Mouse (Mus musculus): ENCODE measurements around the gene Gipc2.
"Not testable (repeated sequence)": the region's sequence is repeated elsewhere in the genome, so short reads cannot be mapped to it uniquely, and the experiment has no call there.

Gipc2 gene

DNA sequence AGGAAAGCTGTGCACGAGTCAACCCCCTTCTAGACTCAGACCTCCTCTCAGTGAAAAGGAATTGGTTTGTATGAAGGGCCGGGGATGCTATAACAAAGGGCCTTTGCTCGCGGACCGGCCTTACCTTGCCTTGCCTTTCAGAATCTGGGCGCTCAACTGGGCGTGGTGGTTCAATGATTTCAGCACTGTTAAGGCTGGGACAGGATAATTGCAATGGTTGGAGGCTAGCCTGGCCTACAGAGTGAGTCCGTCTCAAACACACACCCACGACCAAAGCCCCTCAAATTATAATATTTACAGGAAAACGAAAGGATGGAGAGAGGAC lies at the start of gene Gipc2:
Gipc2 (minus strand) TSS at position 132 of the 325 bp plus-strand sequence.
- no peak for DNase-seq (ENCODE audit: low spot score in 2 of 2)

DNA sequence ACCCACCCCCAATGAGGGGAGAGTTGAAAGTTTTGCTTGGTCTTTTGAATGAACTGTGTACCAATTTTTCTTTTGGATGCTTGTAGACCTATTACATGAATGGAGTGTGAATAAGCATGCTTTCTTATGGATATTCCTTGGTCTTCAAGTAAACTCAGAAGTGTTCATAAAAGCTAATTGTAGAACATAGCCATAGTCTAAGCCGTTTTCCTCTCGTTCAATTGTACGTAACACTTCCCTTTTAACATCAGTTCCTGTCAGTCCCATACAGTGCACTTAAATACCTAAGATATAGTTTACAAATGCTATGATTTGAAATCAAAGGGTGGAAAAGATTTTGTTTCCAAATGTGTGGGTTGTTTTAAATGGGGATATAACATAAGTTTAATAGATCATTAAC lies 47.4 kb upstream of the Gipc2 start:
- no peak for DNase-seq (ENCODE audit: low spot score in 2 of 2)

DNA sequence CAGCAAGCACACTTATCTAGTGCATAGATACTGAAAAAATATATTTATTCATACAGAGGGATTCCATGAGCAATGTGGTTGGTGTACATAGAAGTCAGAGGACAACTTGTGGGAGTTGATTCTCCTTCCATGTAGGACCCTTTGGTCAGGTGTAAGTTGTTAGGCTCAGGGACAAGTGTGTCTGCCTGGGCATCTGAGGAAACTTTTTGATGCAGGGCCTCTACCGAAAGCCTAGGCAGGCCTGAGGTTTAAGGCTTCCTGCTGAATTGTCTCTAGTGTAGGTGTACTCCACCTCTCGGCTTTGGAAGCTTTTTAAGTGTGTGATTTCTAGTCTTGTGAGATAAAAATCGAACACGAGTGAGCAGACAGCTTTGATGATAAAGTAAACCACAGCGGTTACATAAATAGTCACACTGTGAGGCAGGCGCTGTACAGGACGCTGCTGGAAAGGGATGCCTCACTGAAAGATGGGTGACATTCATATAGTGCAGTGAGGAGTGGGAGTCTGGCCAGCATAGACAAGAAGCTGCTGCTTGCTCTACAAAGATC lies 45.8 kb upstream of the Gipc2 start:
- DNase-seq (ENCODE audit: low spot score in 2 of 2), result no peak

DNA sequence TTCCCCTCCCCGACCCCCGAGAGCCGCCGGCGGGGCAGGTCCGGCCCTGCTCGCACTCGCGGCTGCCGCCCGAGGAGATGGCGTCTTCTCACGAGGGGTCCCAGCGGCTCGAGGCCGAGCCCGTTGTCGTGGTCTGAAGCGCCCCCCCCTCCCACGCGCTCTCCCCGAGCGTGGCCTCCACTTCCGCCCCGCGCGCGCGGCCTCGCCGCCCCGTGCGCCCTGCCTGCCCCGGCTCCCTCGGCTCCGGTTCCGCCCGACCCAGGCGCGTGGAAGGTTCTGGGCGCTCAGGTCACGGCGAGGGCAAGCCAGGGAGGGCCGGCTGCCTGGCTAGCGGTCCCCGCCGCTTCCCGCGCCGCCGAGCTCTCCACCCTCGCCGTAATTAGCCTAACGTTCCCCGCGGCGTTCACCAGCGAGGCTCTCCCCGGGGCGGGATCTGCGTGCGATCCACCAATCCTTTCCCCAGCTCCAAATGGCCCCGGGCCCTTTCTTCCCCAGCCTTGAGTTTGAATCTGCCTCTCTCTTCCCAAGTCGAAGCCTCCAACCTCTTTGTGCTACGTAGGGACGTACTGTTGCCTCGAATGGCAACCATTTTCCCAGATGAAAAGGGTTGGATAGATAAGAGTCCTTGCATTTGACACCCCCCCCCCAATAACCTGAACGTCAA lies 44.8 kb upstream of the Gipc2 start:
- DNase-seq (ENCODE audit: low spot score in 2 of 2), result peak in 1 of 2 experiments; percentile 63

DNA sequence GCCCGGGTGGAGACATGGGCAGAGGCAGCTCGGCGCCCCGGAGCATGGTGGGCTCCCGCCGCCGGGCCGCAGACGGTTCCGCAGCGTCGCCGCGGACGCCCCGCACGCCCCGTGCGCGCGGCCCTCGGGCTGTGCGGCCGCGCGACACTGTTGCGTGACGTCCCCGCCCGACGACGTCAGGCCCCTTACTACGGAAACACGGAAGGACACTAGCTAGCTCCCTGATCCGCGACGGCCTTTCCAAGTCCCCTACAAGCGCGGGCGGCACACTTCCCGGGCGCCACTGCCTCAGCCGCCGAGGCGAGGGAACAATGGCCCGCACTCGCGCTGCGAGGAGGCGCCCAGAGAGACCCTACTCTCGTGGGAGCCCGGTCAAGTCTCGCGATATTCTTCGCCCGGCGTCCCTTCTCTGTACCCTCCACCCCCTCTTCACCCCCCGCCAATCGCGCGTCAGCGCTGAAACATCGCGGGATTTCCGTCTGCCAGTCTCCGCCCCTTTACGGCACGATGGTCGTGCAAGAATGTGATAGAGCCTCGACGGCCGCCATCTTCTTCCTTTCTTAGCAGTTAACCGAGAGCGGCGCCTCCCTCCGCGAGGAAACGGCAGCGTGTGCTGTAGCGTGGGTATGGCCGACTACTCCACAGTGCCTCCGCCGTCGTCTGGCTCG lies 44.1 kb upstream of the Gipc2 start, which contains the start of the genes Dnajb4 and Fubp1:
Dnajb4 (minus strand) TSS at position 336 of the 668 bp plus-strand sequence.
Fubp1 (plus strand) TSS at position 456 of the 668 bp plus-strand sequence.
- DNase-seq (ENCODE audit: low spot score in 2 of 2), result peak; percentile 98 to 99

DNA sequence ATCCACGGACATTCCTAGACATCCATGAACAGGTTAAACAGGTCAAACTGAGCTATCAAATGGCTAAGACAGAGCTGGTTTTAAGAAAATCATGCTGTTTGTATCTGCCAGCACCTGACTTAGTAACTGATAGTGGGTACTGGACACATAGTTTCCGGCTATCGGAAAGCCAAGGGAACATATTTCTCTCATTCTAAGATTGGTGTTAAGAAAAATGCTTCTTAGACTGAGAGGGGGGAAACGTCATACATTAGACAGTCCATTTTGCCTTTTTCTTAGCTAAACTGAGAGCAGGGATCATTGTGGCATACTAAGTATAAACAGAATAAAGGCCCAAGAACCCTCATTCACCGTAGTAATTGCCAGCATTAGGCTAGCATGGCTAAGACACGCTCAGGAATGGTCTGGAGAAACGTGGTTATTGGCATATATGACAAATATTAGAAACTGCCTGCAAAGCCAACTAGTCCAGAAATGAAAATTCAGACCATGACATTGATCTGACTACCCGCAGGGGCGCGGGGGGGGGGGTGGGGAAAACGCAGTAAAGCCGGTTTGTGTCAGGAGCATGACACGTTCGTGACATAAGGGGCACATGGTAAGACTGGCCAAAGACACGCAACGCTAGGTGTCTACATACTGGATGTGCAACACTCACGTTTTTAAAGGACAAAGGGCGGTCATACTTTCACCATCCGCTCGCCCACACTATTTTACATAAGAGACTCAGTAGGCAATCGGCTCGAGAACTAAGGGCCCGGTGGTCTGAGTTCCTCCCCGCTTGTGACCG lies 43.3 kb upstream of the Gipc2 start:
- peak in 1 of 2 experiments; percentile 14 for DNase-seq (ENCODE audit: low spot score in 2 of 2)

DNA sequence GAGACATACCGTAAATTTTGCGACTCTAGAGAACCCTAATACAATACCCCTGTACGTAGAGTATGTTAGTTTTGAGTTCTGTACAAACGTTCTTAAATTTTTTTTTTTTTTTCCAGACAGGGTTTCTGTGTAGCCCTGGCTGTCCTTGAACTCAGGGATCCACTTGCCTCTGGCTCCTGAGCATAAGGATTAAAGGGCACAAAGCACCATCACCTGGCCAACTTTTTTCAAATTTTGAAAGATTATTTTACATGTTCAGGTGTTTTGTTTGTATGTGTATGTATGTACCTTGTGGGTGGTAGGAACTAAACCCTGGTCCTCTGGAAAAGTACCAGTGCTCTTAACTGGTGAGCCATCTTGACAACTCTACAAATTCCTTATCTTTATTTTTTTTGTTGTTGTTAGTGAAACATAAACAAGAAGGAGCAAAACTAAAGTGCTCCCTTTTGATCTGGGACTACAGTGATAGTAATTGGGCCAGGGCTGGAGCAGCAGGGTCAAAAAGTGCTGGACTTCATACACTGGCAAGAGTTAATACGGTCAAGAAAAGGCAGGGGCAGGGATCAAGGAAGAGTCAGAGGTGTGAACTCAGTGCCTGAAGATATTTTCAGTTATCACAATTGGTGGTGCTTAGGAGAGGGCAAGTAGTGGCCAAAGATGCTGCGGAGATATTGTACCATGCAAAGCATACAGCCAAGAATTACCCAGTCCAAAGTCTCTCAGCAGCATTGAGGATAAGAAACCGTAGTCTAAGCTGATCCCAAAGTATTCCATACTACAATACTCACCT lies 42.3 kb upstream of the Gipc2 start:
- DNase-seq (ENCODE audit: low spot score in 2 of 2), result no peak

DNA sequence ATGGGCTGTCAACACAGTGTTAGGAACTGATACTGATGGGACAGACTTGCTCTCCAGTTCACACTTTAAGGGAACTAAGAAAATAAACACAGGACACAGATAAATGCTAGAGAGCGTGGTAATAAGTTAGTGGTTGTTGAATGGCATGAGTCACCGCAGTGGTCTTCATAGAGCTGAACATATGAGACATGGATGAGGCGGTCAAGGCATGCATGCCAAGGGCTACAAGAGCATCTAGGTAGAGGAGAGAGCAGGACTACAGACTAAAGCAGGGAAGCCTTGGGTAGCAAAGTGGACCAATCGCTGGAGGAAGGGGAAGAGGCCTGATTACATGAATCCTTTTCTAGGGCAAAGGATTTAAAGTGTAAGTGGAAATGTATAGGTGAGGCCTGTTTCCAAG lies 41.1 kb upstream of the Gipc2 start:
- DNase-seq (ENCODE audit: low spot score in 2 of 2), result no peak

DNA sequence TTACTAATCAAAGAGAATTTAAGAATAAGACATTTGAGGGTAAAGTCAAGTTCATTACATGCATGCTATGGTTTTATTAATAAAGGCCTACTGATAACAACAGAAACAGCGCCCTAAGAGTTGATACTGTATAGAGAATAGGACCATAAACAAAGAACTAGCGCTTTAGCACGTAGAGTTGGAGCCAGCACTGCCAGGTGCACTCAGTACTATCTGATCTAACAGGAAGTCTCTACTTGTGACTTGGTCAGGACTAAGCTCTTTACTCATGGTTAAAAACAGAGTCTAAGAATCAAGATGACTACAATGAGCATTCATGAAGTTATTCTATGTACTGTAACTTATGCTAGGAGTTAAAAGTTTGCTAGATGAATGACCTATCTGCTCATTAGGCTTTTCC lies 38.5 kb upstream of the Gipc2 start:
- DNase-seq (ENCODE audit: low spot score in 2 of 2), result no peak

DNA sequence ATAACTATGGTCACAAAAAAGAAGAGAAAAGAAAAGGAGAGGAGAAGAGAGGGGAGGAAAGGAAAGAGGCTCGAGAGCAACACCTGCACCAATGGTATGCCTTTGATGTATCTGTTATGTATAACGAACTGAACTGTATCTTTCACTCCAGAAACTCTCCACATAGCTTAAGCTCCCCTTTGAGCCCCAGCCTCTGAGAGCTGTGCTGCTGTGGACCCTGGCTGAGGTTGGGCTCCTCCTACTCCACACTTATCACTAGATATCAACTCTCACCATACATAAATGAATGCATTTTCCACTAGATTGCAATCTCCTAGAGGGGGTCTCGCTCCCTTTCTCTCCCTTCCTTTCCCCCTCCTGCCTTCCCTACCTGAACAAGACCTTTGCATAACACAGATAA lies 38.0 kb upstream of the Gipc2 start:
- DNase-seq (ENCODE audit: low spot score in 2 of 2), result no peak

DNA sequence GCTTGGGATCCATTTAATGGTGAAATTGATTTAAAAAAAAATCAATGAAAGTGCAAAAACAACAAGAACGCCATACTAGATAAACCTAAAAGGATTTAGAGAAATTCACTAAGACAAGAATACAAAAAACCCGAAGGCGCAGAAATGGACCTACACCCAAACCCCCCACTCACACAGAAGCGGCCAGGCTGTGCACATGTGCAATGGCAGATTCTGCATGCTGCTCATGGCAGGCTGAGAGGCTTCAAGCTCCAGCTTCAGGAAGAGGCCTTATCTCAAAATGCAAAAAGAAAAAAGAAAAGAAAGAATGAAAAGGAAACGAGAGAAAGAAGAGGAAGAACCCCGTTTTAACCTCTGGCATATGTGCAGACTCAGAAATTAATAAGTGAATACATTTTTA lies 37.4 kb upstream of the Gipc2 start:
- no peak for DNase-seq (ENCODE audit: low spot score in 2 of 2)

DNA sequence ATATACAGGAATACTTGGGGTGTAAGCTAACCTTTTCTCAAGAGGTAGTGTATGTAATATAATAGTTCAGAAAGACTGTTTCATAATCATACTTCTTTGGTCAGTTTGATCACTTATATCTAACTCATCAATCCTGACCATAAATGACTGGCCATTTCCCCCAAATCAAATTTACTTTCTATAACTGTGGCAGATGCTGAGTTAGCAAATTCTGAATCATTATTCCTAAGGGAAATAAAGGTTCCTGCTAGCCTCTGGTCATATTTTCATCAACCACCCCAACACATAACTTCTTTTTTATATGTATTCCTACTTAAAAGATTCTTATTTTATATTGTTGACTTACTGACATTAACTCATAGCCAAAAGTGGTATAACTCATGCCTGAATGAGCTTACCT lies 36.9 kb upstream of the Gipc2 start:
- DNase-seq (ENCODE audit: low spot score in 2 of 2), result no peak

DNA sequence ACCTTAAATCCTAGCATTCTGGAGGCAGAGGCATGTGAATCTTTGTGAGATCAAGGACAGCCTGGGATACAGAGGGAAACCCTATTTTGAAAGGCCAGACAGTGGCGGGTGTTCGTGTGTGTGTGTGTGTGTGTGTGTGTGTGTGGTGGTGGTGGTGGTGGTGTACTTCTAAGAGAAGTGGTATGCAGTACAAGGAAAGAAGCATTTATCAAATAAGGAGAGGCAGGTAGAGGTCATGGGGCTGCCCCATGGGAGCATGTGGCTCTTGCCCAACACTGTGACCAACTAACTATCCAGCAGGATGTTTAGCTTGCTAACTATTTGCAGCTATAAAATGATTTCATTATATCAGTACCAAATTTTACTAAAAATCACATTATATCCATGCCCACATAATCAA lies 35.6 kb upstream of the Gipc2 start:
- DNase-seq (ENCODE audit: low spot score in 2 of 2), result no peak

DNA sequence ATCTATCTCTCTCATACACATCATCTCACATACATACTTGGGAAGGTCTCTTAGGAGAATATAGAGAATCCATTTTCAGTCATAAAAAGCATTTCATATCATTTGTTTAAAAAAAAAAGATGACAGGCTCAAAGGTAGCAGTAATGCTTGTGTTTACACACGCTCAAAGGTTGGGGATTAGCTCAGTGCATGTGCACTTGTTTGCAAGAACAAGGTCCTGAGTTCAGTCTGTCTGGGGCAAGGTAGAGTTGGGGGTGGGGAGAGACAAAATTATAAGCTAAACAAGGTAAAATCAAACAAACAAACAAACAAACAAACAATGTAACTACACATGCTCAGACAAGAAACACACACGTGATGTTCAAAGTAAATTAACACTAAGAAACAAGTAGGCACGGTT lies 35.2 kb upstream of the Gipc2 start:
- DNase-seq (ENCODE audit: low spot score in 2 of 2), result no peak

DNA sequence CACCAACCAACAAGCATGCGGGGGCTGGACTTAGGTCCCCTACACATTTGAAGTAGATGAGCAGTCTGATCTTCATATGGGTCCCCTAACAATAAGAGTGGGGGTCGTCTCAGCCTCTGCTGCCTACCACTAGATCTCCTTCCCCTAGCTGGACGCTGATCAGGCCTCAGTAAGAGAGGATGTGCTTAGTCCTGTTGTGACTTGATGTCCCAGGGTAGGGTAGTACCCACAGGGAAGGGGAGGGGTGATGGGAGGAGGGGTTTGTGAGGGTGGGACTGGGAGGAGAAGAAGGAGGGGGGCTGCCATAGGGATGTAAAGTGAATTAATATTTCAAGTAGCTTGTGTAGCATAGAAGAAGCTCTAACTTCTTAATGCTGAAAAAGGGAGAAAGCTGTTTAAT lies 33.1 kb upstream of the Gipc2 start:
- no peak for DNase-seq (ENCODE audit: low spot score in 2 of 2)

DNA sequence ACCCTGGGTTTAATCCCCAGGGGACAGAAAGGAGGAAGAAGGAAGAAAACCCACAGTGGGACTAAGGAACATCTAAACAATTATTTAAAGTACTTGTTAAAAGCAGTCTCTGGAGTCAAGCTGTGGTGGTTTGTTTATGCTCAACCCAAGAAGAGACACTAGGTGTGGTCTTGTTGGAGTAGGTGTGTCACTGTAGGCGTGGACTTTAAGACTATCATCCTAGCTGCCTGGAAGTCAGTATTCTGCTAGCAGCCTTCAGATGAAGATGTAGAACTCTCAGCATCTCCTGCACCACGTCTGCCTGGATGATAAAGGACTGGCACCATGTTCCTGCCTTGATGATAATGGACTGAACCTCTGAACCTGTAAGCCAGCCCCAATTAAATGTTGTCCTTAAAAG lies 31.2 kb upstream of the Gipc2 start:
- DNase-seq (ENCODE audit: low spot score in 2 of 2), result not testable (repeated sequence)

DNA sequence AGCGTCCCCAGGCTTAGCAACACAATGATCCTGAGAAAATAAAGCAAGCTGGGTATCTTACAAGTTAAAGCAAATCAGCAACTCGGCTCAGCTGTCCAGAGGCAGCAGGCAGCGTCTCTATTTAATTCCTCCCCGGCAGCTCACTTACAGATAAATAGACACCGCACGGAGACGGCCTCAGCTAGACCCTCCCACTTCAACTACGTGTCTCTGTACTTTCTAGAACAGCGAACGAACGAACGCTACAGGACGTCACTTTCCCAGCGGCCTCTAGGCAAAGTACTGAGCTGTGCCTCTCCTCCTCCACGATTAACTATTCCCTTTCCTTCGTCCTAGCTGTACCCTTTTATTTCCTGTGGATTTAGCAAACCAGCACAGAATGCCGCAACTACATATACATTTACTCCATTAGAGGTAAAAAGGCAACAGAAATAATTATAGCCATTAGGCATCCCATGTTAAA lies 27.6 kb upstream of the Gipc2 start:
- DNase-seq (ENCODE audit: low spot score in 2 of 2), result peak; percentile 82 to 93

DNA sequence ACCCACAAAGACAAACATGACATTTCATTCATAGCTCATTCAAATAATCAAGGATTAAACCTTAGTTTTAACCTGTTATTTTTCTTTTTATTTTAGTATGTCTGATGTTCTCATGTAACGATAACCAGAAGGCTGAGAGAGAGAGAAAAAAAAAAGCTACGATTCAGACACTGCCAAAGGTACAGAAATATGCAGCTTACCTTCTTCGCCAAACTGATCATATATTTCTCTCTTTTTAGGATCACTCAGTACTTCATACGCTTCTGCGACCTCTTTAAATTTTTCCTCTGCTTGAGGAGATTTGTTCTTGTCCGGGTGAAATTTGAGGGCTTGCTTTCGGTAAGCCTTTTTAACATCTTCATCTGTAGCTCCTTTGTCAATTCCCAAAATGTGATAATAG lies 27.1 kb upstream of the Gipc2 start:
- DNase-seq (ENCODE audit: low spot score in 2 of 2), result no peak

DNA sequence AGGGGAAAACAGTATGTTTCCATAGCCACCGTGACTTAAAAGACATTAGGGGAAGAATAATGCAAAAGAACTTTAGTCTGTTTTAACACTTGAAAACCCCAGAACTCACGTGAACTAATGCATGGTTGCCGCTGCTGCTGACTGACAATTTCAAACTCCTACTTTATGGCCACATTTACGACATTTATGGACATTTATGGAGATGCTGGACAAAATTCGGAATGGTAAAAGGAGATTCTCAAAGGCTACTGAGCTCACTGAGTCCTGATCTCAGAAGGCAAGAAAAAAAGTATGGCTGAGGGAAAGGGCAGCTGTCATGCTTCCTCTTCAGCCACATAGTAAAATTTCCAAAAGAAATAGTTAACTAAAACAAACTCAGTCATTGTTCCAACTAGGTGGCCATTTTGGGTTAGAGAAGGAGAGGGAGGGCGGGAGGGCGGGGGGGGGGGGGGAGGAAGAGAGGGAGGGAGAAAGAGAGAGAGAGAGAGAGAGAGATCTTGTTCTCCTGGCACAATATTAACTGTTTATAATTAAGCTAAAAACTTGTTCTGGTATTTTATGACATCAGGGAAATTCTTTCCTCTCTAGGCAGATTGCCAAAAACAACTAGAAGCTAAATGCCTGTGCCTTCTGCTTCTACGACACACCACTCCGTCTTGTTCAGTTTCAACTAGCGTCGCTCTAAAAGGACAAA lies 26.4 kb upstream of the Gipc2 start:
- no peak for DNase-seq (ENCODE audit: low spot score in 2 of 2)

DNA sequence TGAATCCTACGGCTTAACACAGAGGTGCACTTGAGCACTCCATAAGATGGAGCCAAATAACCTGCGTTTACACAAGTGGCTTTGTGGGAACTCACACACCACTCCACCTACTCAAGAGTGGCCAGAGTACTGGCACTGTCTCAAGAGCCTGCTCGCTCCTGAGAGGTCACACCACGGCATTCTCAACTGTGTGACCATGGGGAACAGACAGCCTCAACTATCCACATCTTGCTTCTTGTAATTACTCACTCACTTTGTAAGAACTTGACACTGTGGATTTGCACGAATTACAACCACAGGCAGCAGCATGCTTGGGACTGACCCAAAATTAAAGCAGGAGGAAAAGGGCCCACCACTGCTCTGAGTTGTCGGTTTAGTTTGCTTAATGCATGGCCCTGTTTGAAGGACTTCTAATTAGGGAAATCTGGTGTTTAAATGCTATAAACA lies 25.8 kb upstream of the Gipc2 start:
- no peak for DNase-seq (ENCODE audit: low spot score in 2 of 2)

All from left cerebral cortex, adult 9 months (tissue).